Mouse (Mus musculus): Measurements from ENCODE around the gene Sik3. TPM values are rescaled to one million over a fixed set of nuclear protein-coding genes. Genes with fewer than 3 reads are reported as not detected.
A peak's percentile ranks its signal among the peaks of the same experiment; 100 is the strongest.

Gene Sik3
- total and polyA plus RNA-seq, 2 experiments, result 14.1 to 16.5 TPM

- Histone ChIP-seq H3K27ac (replicated peaks; ENCODE audit: insufficient read depth, low read depth, low read length) (no peak overlapping the region), H3K4me3 (ENCODE audit: insufficient read depth, low read depth, low read length) (no peak overlapping the region), H3K4me1 (ENCODE audit: control insufficient read depth, insufficient read depth, low read length) (peaks cover 16% of the 10 kb centered on the region), H3K36me3 (ENCODE audit: control insufficient read depth, insufficient read depth, low read length) (no peaks in the 10 kb centered on the region), H3K79me2 (ENCODE audit: control insufficient read depth, insufficient read depth, low read length) (peaks cover 22% of the 10 kb centered on the region), H3K27me3 (ENCODE audit: control insufficient read depth, insufficient read depth, low read length) (no peaks in the 10 kb centered on the region), H3K9ac (ENCODE audit: low read depth, low read length) (no peak overlapping the region)
- no peak for DNase-seq (ENCODE audit: extremely low read depth, low read depth, low spot score)
- no peak for TF ChIP-seq POLR2A (IDR thresholded peaks at IDR 0.05; ENCODE audit: extremely low read depth, insufficient read depth, low read length)
- no peak for TF ChIP-seq CTCF (IDR thresholded peaks at IDR 0.05; ENCODE audit: low read depth, low read length)
- WGBS, result 64% methylated on average over 3 of the region's 3 CpGs
Observed at GRCm38 (mm10) chr9:46011094-46011970, 1.3 kb upstream of the Sik3 start.

DNA sequence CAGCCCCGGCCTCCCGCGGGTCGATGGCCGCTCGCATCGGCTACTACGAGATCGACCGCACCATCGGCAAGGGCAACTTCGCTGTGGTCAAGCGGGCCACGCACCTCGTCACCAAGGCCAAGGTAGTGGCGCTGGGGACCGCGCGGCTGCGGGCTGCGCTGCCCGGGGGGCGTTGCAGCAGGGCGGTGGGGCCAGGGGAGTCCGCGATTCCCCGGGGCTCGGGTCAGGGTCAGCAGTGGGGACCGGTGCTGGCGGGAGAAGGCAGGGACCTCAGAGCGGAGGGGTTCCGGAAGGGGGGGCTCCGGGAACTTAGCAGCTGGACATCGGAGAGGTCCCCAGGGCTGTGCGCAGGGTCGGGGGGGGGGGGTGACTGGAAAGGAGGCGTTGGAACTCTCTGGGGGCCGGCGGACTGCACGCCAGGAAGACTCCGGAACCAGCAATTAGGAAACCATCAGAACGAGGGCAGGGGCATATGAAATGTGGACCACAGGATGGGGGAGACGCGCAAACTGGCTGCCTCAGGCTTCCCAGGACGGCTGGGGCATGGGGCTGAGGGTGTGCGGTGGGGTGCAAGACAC lies 478 bp downstream of the Sik3 start:
- peak overlapping the region; percentile 83 for H3K27ac ChIP-seq (replicated peaks; ENCODE audit: insufficient read depth, low read depth, low read length)
- peaks cover 22% of the 10 kb centered on the region for H3K4me1 ChIP-seq (ENCODE audit: control insufficient read depth, insufficient read depth, low read length)
- 1% methylated on average over 46 of the region's 46 CpGs for WGBS
- DNase-seq (ENCODE audit: extremely low read depth, low read depth, low spot score), result no peak
- H3K9ac ChIP-seq (ENCODE audit: low read depth, low read length), result peak overlapping the region; percentile 100
- no peaks in the 10 kb centered on the region for H3K36me3 ChIP-seq (ENCODE audit: control insufficient read depth, insufficient read depth, low read length)
- H3K27me3 ChIP-seq (ENCODE audit: control insufficient read depth, insufficient read depth, low read length), result no peaks in the 10 kb centered on the region
- H3K79me2 ChIP-seq (ENCODE audit: control insufficient read depth, insufficient read depth, low read length), result peaks cover 32% of the 10 kb centered on the region
- TF ChIP-seq POLR2A (IDR thresholded peaks at IDR 0.05; ENCODE audit: extremely low read depth, insufficient read depth, low read length), result no peak
- no peak for TF ChIP-seq CTCF (IDR thresholded peaks at IDR 0.05; ENCODE audit: low read depth, low read length)
- peak overlapping the region; percentile 100 for H3K4me3 ChIP-seq (ENCODE audit: insufficient read depth, low read depth, low read length)

- Histone ChIP-seq H3K4me1 (ENCODE audit: control insufficient read depth, insufficient read depth, low read length) (peaks cover 24% of the 10 kb centered on the region), H3K27me3 (ENCODE audit: control insufficient read depth, insufficient read depth, low read length) (no peaks in the 10 kb centered on the region), H3K36me3 (ENCODE audit: control insufficient read depth, insufficient read depth, low read length) (peaks cover 3% of the 10 kb centered on the region; the same call in 1 of the 2 replicates), H3K27ac (replicated peaks; ENCODE audit: insufficient read depth, low read depth, low read length) (peak overlapping the region; percentile 83), H3K9ac (ENCODE audit: low read depth, low read length) (peak overlapping the region; percentile 100), H3K4me3 (ENCODE audit: insufficient read depth, low read depth, low read length) (peak overlapping the region; percentile 100), H3K79me2 (ENCODE audit: control insufficient read depth, insufficient read depth, low read length) (peaks cover 36% of the 10 kb centered on the region)
- TF ChIP-seq POLR2A (IDR thresholded peaks at IDR 0.05; ENCODE audit: extremely low read depth, insufficient read depth, low read length), result no peak
- TF ChIP-seq CTCF (IDR thresholded peaks at IDR 0.05; ENCODE audit: low read depth, low read length), result no peak
- peak; percentile 26 for DNase-seq (ENCODE audit: extremely low read depth, low read depth, low spot score)
- 1% methylated on average over 5 of the region's 5 CpGs for WGBS
Observed at GRCm38 (mm10) chr9:46013616-46014015, 996 bp downstream of the Sik3 start.

- H3K27ac ChIP-seq (replicated peaks; ENCODE audit: insufficient read depth, low read depth, low read length), result peak overlapping the region; percentile 71
- peak; percentile 70 for DNase-seq (ENCODE audit: extremely low read depth, low read depth, low spot score)
- WGBS, result 2% methylated on average over 10 of the region's 10 CpGs
- H3K4me3 ChIP-seq (ENCODE audit: insufficient read depth, low read depth, low read length), result peak overlapping the region; percentile 100
- H3K36me3 ChIP-seq (ENCODE audit: control insufficient read depth, insufficient read depth, low read length), result peaks cover 8% of the 10 kb centered on the region
- H3K4me1 ChIP-seq (ENCODE audit: control insufficient read depth, insufficient read depth, low read length), result peaks cover 24% of the 10 kb centered on the region
- H3K9ac ChIP-seq (ENCODE audit: low read depth, low read length), result peak overlapping the region; percentile 67
- peaks cover 41% of the 10 kb centered on the region for H3K79me2 ChIP-seq (ENCODE audit: control insufficient read depth, insufficient read depth, low read length)
- TF ChIP-seq POLR2A (IDR thresholded peaks at IDR 0.05; ENCODE audit: extremely low read depth, insufficient read depth, low read length) (no peak), CTCF (IDR thresholded peaks at IDR 0.05; ENCODE audit: low read depth, low read length) (peak; percentile 33; the same call in 1 of the 2 replicates)
- no peaks in the 10 kb centered on the region for H3K27me3 ChIP-seq (ENCODE audit: control insufficient read depth, insufficient read depth, low read length)
Observed at GRCm38 (mm10) chr9:46014251-46014681, 1.6 kb downstream of the Sik3 start.

- peaks cover 44% of the 10 kb centered on the region for H3K79me2 ChIP-seq (ENCODE audit: control insufficient read depth, insufficient read depth, low read length)
- H3K27me3 ChIP-seq (ENCODE audit: control insufficient read depth, insufficient read depth, low read length), result no peaks in the 10 kb centered on the region
- peak overlapping the region; percentile 1 for H3K9ac ChIP-seq (ENCODE audit: low read depth, low read length)
- WGBS, result 10% methylated on average over 8 of the region's 8 CpGs
- peaks cover 24% of the 10 kb centered on the region for H3K4me1 ChIP-seq (ENCODE audit: control insufficient read depth, insufficient read depth, low read length)
- TF ChIP-seq CTCF (IDR thresholded peaks at IDR 0.05; ENCODE audit: low read depth, low read length), result no peak
- TF ChIP-seq POLR2A (IDR thresholded peaks at IDR 0.05; ENCODE audit: extremely low read depth, insufficient read depth, low read length), result no peak
- peak overlapping the region; percentile 19 for H3K27ac ChIP-seq (replicated peaks; ENCODE audit: insufficient read depth, low read depth, low read length)
- H3K4me3 ChIP-seq (ENCODE audit: insufficient read depth, low read depth, low read length), result no peak overlapping the region
- peak; percentile 60 for DNase-seq (ENCODE audit: extremely low read depth, low read depth, low spot score)
- H3K36me3 ChIP-seq (ENCODE audit: control insufficient read depth, insufficient read depth, low read length), result peaks cover 8% of the 10 kb centered on the region
Observed at GRCm38 (mm10) chr9:46015081-46015551, 2.5 kb downstream of the Sik3 start.
